ENCODE assay signal across 8 mouse cellular contexts in the genomic region with DNA sequence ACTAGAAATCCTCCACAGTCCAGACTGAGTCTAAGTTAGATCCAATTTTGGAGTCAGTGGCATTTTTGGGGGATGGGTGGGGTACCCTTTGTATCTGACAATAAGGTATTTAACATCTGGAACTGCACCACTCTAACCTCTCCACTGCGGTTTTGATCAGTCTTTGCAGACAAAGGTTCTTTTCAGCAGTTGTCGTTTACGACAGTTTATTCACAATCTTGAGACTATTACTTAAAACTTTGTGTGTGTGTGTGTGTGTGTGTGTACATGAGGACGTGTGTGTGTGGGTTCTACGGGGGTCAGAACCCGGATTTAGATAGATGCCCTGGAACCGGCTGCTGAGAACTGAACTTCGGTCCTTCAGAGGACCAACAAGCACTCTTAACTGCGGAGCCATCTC. TPM values are rescaled to one million over a fixed set of nuclear protein-coding genes. Genes with fewer than 3 reads are reported as not detected.
A peak's percentile ranks its signal among the peaks of the same experiment; 100 is the strongest.
DNase-seq lines count a peak whose midpoint lies in the region; ATAC-seq and TF ChIP-seq lines count a peak whose summit lies in the region.

No protein-coding gene starts in this region.

- 26% methylated on average over 9 of the region's 9 CpGs for WGBS in limb, embryonic 10.5 days
- 22% methylated on average over 9 of the region's 9 CpGs for WGBS in midbrain, embryonic 12.5 days

- H3K4me1 ChIP-seq in bone marrow macrophage, adult 2 months (ENCODE audit: control insufficient read depth, insufficient read depth, low read length) = peaks cover 7% of the 10 kb centered on the region
- H3K4me1 ChIP-seq in limb, embryonic 10.5 days = peaks cover 8% of the 10 kb centered on the region
- peaks cover 8% of the 10 kb centered on the region for H3K4me1 ChIP-seq in midbrain, embryonic 12.5 days

- H3K36me3 ChIP-seq in limb, embryonic 10.5 days = no peaks in the 10 kb centered on the region
- no peaks in the 10 kb centered on the region for H3K36me3 ChIP-seq in midbrain, embryonic 12.5 days

- peak overlapping the region; percentile 70 for H3K4me2 ChIP-seq in midbrain, embryonic 12.5 days (replicated peaks)

- no peaks in the 10 kb centered on the region for H3K27me3 ChIP-seq in limb, embryonic 10.5 days (ENCODE audit: low read depth, poor library complexity, severe bottlenecking)
- H3K27me3 ChIP-seq in midbrain, embryonic 12.5 days = no peaks in the 10 kb centered on the region

- TF ChIP-seq CTCF in bone marrow macrophage, adult 2 months (IDR thresholded peaks at IDR 0.05; ENCODE audit: low read depth, low read length) = no peak

- H3K9ac ChIP-seq in midbrain, embryonic 12.5 days (replicated peaks) = peak overlapping the region; percentile 79

- peak overlapping the region; percentile 63 for H3K4me3 ChIP-seq in bone marrow macrophage, adult 2 months (ENCODE audit: insufficient read depth, low read length)
- peak overlapping the region; percentile 99 for H3K4me3 ChIP-seq in limb, embryonic 10.5 days
- H3K4me3 ChIP-seq in midbrain, embryonic 12.5 days = peak overlapping the region; percentile 98

- TF ChIP-seq POLR2A in bone marrow macrophage, adult 2 months (IDR thresholded peaks at IDR 0.05; ENCODE audit: borderline replicate concordance, low read depth, low read length) = no peak

- DNase-seq in spleen, adult 12 weeks (ENCODE audit: low spot score) = peak; percentile 9
- DNase-seq in spleen, adult 18-20 months = no peak
- DNase-seq in forelimb bud, embryonic 11.5 days (ENCODE audit: low read depth, low spot score) = peak; percentile 58
- DNase-seq in limb, embryonic 10.5 days (ENCODE audit: low spot score) = peak; percentile 34
- DNase-seq in urinary bladder, postnatal 36 days (ENCODE audit: low spot score in 2 of 2) = no peak
- DNase-seq in gastrocnemius, adult 8-10 months (ENCODE audit: low spot score in 2 of 2) = no peak

- peak overlapping the region; percentile 95 for H3K27ac ChIP-seq in bone marrow macrophage, adult 2 months (ENCODE audit: insufficient read depth, low read depth, low read length)
- H3K27ac ChIP-seq in limb, embryonic 10.5 days = peak overlapping the region; percentile 95
- H3K27ac ChIP-seq in midbrain, embryonic 12.5 days (replicated peaks) = peak overlapping the region; percentile 86

- peak; percentile 7; the same call in 1 of the 2 replicates for ATAC-seq in midbrain, embryonic 12.5 days (ENCODE audit: low FRiP score, low read depth)

- no peaks in the 10 kb centered on the region for H3K9me3 ChIP-seq in limb, embryonic 10.5 days (replicated peaks)
- no peaks in the 10 kb centered on the region for H3K9me3 ChIP-seq in midbrain, embryonic 12.5 days

RNA-seq across cellular contexts. Expression of a gene that starts 0.9 kb away (rescaled TPM):
- 38.0 and 42.2 TPM in 2 replicates for polyA plus RNA-seq in bone marrow macrophage, adult 2 months (2012; ENCODE audit: insufficient read depth, insufficient read length, missing spikeins)
- 22.2 and 27.0 TPM in 2 replicates for polyA plus RNA-seq in limb, embryonic 10.5 days (2016; fragmentation: Nextera tagmentation; extraction: Ambion mirVana)
- polyA plus RNA-seq in midbrain, embryonic 12.5 days (2016; fragmentation: Nextera tagmentation; extraction: Ambion mirVana) = 28.5 and 33.9 TPM in 2 replicates
- 10 to 100 TPM; 46.3 to 53.8 (median 47.4) TPM for total RNA-seq in gastrocnemius, adult 8-10 months (2022)

RNA-seq across cellular contexts. Expression of a gene that starts 51.9 kb away (rescaled TPM):
- 1.1 and 1.9 TPM in 2 replicates for polyA plus RNA-seq in bone marrow macrophage, adult 2 months (2012; ENCODE audit: insufficient read depth, insufficient read length, missing spikeins)
- polyA plus RNA-seq in limb, embryonic 10.5 days (2016; fragmentation: Nextera tagmentation; extraction: Ambion mirVana) = 10.8 and 13.1 TPM in 2 replicates
- 15.3 and 15.4 TPM in 2 replicates for polyA plus RNA-seq in midbrain, embryonic 12.5 days (2016; fragmentation: Nextera tagmentation; extraction: Ambion mirVana)
- under 1 TPM; 0.11 to 0.22 (median 0.20) TPM for total RNA-seq in gastrocnemius, adult 8-10 months (2022)

Comparison
In these comparisons a context has a peak if more than half of its experiments do, and no peak if none do; other contexts are left out.
1. DNase-seq: peak in spleen, adult 12 weeks (single experiment), forelimb bud, embryonic 11.5 days (single experiment) and limb, embryonic 10.5 days (single experiment); none in spleen, adult 18-20 months (0 of 2), urinary bladder, postnatal 36 days (0 of 2) and gastrocnemius, adult 8-10 months (0 of 2).
2. Peak in every context shown above with its lines, with median percentiles within 50 percentile points of each other: H3K27ac ChIP-seq and H3K4me3 ChIP-seq.